Mouse (Mus musculus) lung, embryonic 14.5 days (tissue): ENCODE results near the gene Fdxr. TPM values are rescaled to one million over a fixed set of nuclear protein-coding genes. Genes with fewer than 3 reads are reported as not detected.

Experiments used
- ATAC-seq: fragments of 200-750 bp; cut with Nextera tagmentation; 2 replicates; pipeline ENCODE4 v1.8.0; 2017; ENCODE audit warnings: mild to moderate bottlenecking, moderate TSS enrichment, moderate library complexity; ENCODE audit not compliant: insufficient read depth
- DNase-seq: peaks from one replicate; pipeline ENCODE4 v3.0.0-alpha.2; 2015
- H3K27ac ChIP-seq: fragments of 300-500 bp; sonication (generic); 2 replicates; pipeline ENCODE4 v1.5.1; 2014; ENCODE audit warnings: low read depth, mild to moderate bottlenecking, moderate library complexity
- H3K27me3 ChIP-seq: fragments of 300-500 bp; sonication (generic); 2 replicates; pipeline ENCODE4 v1.6.1; 2014; ENCODE audit warnings: low read length, control low read depth; ENCODE audit not compliant: insufficient read depth
- H3K36me3 ChIP-seq: fragments of 300-500 bp; sonication (generic); 2 replicates; pipeline ENCODE4 v1.6.1; 2014; ENCODE audit warnings: control low read depth; ENCODE audit not compliant: insufficient read depth
- H3K4me1 ChIP-seq: fragments of 300-500 bp; sonication (generic); 2 replicates; pipeline ENCODE4 v1.6.1; 2014; ENCODE audit warnings: antibody characterized with exemption, control low read depth; ENCODE audit not compliant: insufficient read depth
- H3K4me2 ChIP-seq: fragments of 300-500 bp; sonication (generic); 2 replicates; pipeline ENCODE4 v1.6.1; 2014; ENCODE audit warnings: mild to moderate bottlenecking
- H3K4me3 ChIP-seq: fragments of 300-500 bp; sonication (generic); 2 replicates; pipeline ENCODE4 v1.5.1; 2014; ENCODE audit warnings: low read depth, low read length
- H3K9ac ChIP-seq: fragments of 300-500 bp; sonication (generic); 2 replicates; pipeline ENCODE4 v1.6.1; 2014
- H3K9me3 ChIP-seq: fragments of 300-500 bp; sonication (generic); 2 replicates; pipeline ENCODE4 v1.6.1; 2016; ENCODE audit warnings: low read depth, low read length, control low read depth
- CTCF ChIP-seq: IDR thresholded peaks from 2 replicates; pipeline ENCODE4 v1.5.1; 2016; ENCODE audit warnings: antibody characterized with exemption, low read depth
- WGBS: fragments of 180-500 bp; shearing (Covaris S2); extraction: QIAGEN DNeasy Blood & Tissue Kit; methylation state at CpG from one replicate; pipeline ENCODE4 v1.1.7; 2014; 5-methylcytosine and 5-hydroxymethylcytosine counted together
- polyA plus RNA-seq: library from polyadenylated mRNA; unstranded; fragments of >200 nt; fragmentation: Nextera tagmentation; extraction: Ambion mirVana; gene quantifications from 2 replicates; pipeline ENCODE4 v1.2.1, GENCODE M21; 2014

Gene Fdxr
- 8.8 and 10.4 TPM in 2 replicates for polyA plus RNA-seq

- DNase-seq (peak; percentile 100), ATAC-seq (peak; percentile 97)
- 0 out of 2 replicates have a peak, but pooled peaks have one; percentile 20 for TF ChIP-seq CTCF
- Histone ChIP-seq H3K4me1 (0 out of 2 replicates have a peak, but pooled peaks cover 9% of the 10 kb centered on the region), H3K4me3 (peak within 1 kb of the TSS; percentile 48), H3K27ac (peak within 1 kb of the TSS; percentile 65), H3K36me3 (no peaks in the 10 kb centered on the region), H3K27me3 (no peaks in the 10 kb centered on the region), H3K9ac (peak within 1 kb of the TSS; percentile 62), H3K9me3 (no peaks in the 10 kb centered on the region), H3K4me2 (peak within 1 kb of the TSS; percentile 80)
- WGBS: under 1% methylated on average over 42 of the region's 42 CpGs
Measured at GRCm38 (mm10) chr11:115276780-115277603, at the start of gene Fdxr. TSS of gene Fdxr (minus strand) at chr11:115277050.

- Histone ChIP-seq H3K4me2 (no peak overlapping the region), H3K27me3 (peaks cover 65% of the 10 kb centered on the region), H3K27ac (no peak overlapping the region), H3K36me3 (no peaks in the 10 kb centered on the region), H3K9me3 (no peaks in the 10 kb centered on the region), H3K4me1 (no peaks in the 10 kb centered on the region), H3K9ac (no peak overlapping the region), H3K4me3 (no peak overlapping the region)
- no peak for ATAC-seq
- WGBS: 12% methylated on average over 32 of the region's 32 CpGs
- no peak for TF ChIP-seq CTCF
- no peak for DNase-seq
Measured at GRCm38 (mm10) chr11:115323354-115323753, 46.5 kb upstream of the Fdxr start.

- Histone ChIP-seq H3K9me3 (no peaks in the 10 kb centered on the region), H3K4me1 (no peaks in the 10 kb centered on the region), H3K9ac (no peak within 1 kb of the TSS), H3K4me3 (no peak within 1 kb of the TSS), H3K4me2 (no peak within 1 kb of the TSS; the same call in 1 of the 2 replicates), H3K27me3 (peaks cover 78% of the 10 kb centered on the region), H3K27ac (no peak within 1 kb of the TSS), H3K36me3 (no peaks in the 10 kb centered on the region)
- 5% methylated on average over 35 of the region's 35 CpGs for WGBS
- TF ChIP-seq CTCF: peak; percentile 97
- DNase-seq (peak; percentile 78), ATAC-seq (peak; percentile 66; the same call in 1 of the 2 replicates)
Measured at GRCm38 (mm10) chr11:115321906-115322693, 45.2 kb upstream of the Fdxr start, which contains the start of gene Ush1g. TSS of gene Ush1g (minus strand) at chr11:115322041.

GRCm38 (mm10) chr11:115319704-115320383, 43.0 kb upstream of the Fdxr start:
- H3K4me2 ChIP-seq: no peak overlapping the region
- H3K27ac ChIP-seq: no peak overlapping the region
- DNase-seq (no peak), ATAC-seq (no peak)
- H3K9ac ChIP-seq: no peak overlapping the region
- no peaks in the 10 kb centered on the region for H3K9me3 ChIP-seq
- H3K4me1 ChIP-seq: no peaks in the 10 kb centered on the region
- WGBS: 7% methylated on average over 18 of the region's 18 CpGs
- no peak overlapping the region for H3K4me3 ChIP-seq
- no peak for TF ChIP-seq CTCF
- peaks cover 100% of the 10 kb centered on the region for H3K27me3 ChIP-seq
- no peaks in the 10 kb centered on the region for H3K36me3 ChIP-seq

- TF ChIP-seq CTCF: no peak
- Histone ChIP-seq H3K4me2 (no peak overlapping the region), H3K4me3 (no peak overlapping the region)
Measured at GRCm38 (mm10) chr11:115318245-115319027, 41.6 kb upstream of the Fdxr start.

GRCm38 (mm10) chr11:115317204-115317603, 40.4 kb upstream of the Fdxr start:
- DNase-seq: no peak
- TF ChIP-seq CTCF: no peak
- H3K27me3 ChIP-seq: peaks cover 80% of the 10 kb centered on the region
- WGBS: 62% methylated on average over 7 of the region's 7 CpGs
- H3K9me3 ChIP-seq: no peaks in the 10 kb centered on the region
- H3K4me3 ChIP-seq: no peak overlapping the region
- no peaks in the 10 kb centered on the region for H3K4me1 ChIP-seq
- H3K27ac ChIP-seq: no peak overlapping the region
- no peak overlapping the region for H3K9ac ChIP-seq
- no peak overlapping the region for H3K4me2 ChIP-seq
- no peaks in the 10 kb centered on the region for H3K36me3 ChIP-seq
- ATAC-seq: no peak

More at GRCm38 (mm10) chr11:115318245-115319027, 41.6 kb upstream of the Fdxr start:
- 5% methylated on average over 63 of the region's 63 CpGs for WGBS
- no peaks in the 10 kb centered on the region for H3K36me3 ChIP-seq
- ATAC-seq: no peak
- peak; percentile 19 for DNase-seq
- no peak overlapping the region for H3K27ac ChIP-seq
- no peak overlapping the region; the same call in 1 of the 2 replicates for H3K9ac ChIP-seq
- H3K4me1 ChIP-seq: no peaks in the 10 kb centered on the region
- no peaks in the 10 kb centered on the region for H3K9me3 ChIP-seq
- H3K27me3 ChIP-seq: peaks cover 92% of the 10 kb centered on the region
